Mouse (Mus musculus) lung, postnatal 25 days (tissue): ENCODE measurements at regions not wholly inside any gene's neighbourhood (a gene's known extent, or its start where the extent isn't known, plus 50 kb on each side); places are given as distances from the start of the nearest gene placed in this dataset.

Experiments used
- DNase-seq: peaks from one replicate; pipeline ENCODE4 v3.0.0; 2022; ENCODE audit warnings: low spot score

DNA sequence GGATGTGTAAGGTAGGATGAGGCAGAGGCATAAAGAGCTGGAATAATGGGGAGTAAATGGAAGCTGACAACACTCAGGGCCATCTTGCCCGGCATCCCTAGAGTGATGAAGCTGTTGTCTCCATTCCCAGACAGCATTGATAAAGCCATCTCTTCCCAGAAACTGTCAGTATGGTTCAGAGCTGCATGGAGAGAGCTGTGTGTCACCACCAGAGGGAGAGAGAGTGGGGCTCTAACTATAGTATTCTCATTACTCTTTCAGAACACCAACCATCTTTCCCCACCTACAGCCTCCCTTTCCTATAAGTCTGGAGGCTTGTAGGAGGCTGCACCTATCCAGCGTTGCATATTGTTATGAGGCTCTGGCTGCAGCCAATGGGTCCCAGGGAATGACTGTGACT is 264.0 kb upstream of the Dusp10 start:
- no peak for DNase-seq

DNA sequence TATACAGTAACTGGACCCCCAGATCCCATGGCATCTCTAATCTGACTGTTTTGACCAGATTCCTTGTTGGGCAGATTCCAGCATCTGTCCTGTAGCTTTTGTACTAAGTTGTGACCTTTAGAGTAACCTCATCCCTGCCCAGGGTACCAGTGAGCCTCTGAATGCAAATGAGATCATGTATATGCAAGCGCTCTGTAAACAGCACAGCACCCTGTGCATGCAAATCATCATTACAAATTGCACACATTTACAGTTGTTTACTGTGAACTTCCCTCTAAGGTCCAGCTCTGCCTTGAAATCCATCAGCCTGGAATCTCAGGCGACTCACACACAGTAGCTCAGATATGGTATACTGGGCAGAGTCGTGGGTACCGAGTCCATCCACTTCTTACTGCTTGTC is 258.6 kb upstream of the Dusp10 start:
- DNase-seq = no peak

DNA sequence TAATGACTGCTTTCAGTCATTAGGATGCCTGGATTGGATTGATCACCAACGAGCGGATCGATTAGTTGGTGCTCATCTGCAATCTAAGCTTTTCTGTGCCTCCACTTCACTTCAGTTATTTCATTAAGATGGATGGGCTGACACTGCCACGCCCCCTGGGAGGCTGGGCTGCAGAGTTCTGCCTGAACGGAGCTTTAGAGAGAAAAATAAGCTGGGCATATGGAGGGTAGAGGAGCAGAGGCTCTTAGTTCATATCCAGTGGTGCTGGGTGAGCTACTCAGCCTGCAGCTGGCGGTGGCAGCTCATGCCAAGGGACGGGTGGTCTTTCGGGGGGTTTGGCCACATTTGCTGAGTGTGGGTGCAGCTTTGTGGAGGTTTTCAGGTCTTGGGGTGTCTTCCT is 256.4 kb upstream of the Dusp10 start:
- DNase-seq = no peak

GRCm38 (mm10) chr1:183763864-183764726 is 249.0 kb upstream of the Dusp10 start:
- no peak for DNase-seq

DNA sequence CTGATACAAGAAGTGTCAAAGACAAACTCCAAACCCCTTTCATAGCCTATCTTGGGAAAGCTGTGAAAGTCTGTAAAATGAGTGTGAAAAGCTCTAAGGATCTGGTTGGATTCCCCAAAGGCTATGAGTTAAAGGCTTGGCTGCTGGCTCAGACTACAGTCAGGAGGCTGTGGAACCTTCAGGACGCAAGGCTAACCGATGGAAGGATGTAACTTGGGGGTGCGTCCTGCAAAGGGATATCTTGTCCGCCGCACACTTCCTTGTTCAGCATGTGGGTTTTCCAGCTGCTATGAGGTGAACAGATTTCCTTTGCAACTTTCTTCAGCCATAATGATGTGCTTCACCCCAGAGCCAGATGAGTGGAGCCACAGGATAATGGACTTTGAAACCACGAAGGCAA is 240.3 kb upstream of the Dusp10 start:
- no peak for DNase-seq

- no peak for DNase-seq
These were observed 232.9 kb upstream of the Dusp10 start for GRCm38 (mm10) chr1:183780180-183780579.

DNA sequence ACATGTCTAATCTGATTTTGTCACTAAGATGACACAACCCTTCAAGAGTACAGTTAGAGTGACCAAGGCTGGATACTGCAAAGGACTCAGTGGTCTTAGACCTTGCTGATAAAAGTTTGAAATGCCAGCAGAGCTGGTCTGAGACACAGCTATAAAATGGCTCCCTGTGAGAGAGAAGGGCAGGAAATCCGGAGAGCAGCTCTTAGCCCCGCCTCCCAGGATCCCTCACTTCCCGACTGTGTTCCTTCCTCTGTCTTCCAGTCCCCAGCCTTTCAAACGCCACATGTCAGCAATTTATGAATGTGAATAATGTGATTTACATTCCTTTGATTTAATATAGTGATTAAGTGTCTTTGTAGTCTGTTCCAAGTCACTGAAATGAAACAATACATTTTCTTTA is 232.3 kb upstream of the Dusp10 start:
- DNase-seq = no peak

GRCm38 (mm10) chr1:183783440-183784130 is 229.5 kb upstream of the Dusp10 start:
- DNase-seq = no peak

DNA sequence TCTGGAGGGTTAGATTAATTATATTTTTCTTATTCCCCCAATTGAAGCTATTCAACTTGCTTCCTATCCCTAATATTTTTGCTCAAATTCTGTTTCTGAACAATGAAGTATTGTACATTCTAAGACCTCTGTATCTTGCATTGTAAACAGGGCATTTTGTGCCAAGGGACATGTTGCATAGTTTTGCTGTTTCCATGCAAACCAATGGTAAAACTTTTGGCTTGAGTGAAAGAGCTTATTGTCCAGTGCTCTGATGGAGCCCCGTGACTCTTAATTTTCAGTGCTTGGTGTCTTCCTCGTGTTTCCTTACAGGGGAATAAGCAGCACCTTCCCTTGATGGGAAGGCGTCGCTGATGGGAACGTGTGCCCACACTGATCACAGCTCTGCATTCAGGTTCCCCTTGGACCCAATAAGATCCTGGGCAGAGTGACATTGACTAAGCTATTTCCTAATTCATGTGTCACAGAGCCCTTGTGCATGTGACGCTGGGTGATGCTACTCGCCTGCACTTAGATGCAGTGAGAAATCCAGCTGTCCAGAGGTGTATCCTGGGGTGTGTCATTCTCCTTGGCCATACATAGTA is 220.8 kb upstream of the Dusp10 start:
- no peak for DNase-seq

- DNase-seq = no peak
These were observed 219.8 kb upstream of the Dusp10 start for GRCm38 (mm10) chr1:183793324-183793723.

DNA sequence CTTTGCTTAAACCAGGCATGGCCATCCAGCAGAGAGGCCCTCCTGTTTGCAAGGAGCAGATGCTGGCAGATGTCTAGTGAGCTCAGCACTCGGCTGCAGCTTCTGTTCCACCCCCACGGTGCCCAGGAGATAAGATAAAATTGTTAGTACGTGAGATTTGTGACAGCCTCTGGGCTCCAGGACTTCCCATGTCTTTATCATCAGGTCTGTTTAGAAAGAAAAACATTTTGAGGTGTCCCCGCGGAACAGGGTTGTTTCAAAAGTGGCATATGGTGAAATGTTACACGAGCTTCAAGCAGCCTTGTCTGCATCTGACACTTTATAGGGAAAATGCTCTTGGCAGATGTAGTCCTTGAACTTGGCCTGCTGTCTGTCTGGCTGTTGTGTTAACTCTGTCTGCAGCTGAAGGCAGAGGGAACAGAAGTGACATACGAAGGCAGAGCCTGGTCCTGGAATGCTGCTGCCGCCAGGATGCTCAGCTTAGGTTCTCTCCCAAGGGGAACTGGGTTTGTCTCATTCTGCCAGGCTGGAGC is 219.1 kb upstream of the Dusp10 start:
- no peak for DNase-seq

DNA sequence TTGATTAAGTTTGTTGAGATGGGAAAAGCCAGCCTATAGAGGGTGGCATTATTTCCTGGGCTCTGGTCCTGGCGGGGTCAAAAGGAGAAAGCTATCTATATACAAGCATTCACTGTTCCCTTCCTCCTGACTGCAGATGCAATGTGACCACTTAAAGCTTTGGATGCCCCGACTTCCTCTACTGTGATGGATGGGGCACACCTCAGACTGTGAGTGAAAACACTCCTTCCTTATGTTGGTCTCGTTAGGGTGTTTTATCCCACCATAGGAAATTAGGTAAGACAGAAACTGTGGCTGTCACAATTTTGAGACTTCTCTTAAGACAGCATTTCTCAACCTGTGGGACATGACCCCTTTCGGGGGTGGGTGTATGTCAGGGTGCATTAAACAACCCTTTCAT is 210.8 kb upstream of the Dusp10 start:
- peak; percentile 8 for DNase-seq

DNA sequence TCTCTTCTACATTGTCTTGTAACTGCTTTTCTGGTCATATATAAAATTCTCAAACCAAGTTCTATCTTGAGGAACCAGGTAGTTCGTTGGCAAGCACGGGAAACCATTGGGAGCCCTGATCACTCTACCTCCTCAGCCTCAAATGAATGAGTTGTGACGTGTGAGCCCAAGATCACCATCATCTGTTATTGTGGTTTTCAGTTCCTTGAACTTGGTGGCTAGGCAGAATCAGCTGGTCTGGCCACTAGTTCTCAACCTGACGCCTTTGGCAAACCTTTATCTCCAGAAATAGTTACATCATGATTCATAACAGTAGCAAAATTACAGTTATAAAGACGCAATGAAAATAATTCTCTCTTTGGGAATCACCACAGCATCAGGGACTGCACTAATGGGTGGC is 209.7 kb upstream of the Dusp10 start:
- peak; percentile 8 for DNase-seq

GRCm38 (mm10) chr1:183803826-183804225 is 209.3 kb upstream of the Dusp10 start:
- peak; percentile 28 for DNase-seq

GRCm38 (mm10) chr1:183804295-183804694 is 208.8 kb upstream of the Dusp10 start:
- DNase-seq = no peak

- DNase-seq = no peak
These were observed 206.0 kb upstream of the Dusp10 start for GRCm38 (mm10) chr1:183806864-183807730.

- DNase-seq = no peak
These were observed 204.9 kb upstream of the Dusp10 start for GRCm38 (mm10) chr1:183808168-183808567.

GRCm38 (mm10) chr1:183820555-183820954 is 192.5 kb upstream of the Dusp10 start:
- DNase-seq = no peak

DNA sequence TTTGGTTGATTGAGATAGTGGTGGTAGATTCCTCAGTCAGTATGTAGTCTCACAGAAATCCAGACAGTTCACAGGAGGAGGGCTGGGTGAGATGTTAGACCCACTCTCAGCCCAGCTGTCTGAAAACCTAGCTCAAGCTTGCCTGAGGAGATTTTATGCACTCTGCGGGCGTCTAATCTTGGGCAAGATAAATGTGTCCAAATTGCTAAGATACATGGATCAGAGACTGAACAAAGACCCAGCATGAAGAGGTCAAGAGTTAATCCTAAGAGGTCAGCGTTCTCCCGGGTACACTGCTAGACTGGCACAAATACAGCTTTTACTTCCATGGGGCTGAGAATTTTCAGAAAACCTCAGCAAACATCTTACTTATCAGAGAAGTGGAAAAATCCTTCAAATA is 186.8 kb upstream of the Dusp10 start:
- DNase-seq = no peak

DNA sequence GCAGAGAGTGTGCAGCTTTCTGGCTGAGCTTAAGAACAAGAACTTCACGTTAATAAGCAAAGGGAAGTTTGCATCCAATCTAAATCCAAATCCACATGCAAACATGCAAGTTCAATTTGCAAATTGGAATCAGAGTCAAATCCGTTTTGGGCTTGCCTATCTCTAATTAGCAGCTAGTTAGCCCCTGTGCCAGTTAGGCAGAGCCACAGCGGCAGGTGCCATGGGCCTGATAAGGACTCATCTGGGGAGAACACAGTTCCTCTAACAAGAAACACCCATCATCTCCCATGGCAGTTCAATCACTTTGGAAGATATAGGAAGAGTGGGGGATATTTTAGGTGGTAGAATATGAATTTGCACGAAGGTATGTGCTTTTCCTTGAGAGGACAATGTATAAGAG is 168.0 kb upstream of the Dusp10 start:
- DNase-seq = no peak

DNA sequence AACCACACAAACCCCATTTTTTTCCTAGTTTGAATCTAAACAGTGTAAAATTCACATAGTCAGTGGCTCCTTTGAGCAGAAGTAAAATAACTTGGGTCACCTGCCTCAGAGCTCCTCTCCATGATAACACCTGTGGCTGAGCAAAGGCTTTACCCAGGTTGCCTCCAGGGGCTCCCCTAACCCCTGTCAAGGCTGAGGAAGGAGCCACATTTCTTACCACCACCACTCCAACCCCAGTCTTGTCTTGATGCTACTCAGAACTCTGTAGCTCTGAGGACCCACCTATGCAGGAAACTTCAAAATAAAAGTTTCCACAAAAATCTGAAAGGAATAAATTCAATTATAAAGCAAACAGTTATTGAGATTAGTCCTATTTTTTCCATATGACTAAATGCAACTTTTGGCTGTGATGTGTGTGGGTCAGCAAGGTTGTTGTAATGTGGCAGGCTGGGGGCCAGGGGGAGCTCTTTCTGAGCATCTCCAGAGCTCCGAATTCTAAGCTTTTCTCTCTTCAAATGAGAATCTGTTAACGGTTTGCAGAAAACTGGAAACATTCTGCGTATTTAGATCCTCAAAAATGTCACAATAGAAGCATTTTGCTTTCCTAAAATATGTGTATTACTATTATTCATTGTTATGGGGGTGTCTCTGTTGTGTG is 159.0 kb upstream of the Dusp10 start:
- no peak for DNase-seq
